Mouse (Mus musculus): ENCODE measurements around the gene Vmn2r38. TPM values are rescaled to one million over a fixed set of nuclear protein-coding genes. Genes with fewer than 3 reads are reported as not detected.

Gene Vmn2r38
- polyA plus RNA-seq (2012; ENCODE audit: low replicate concordance) = not detected in 2 replicates

DNA sequence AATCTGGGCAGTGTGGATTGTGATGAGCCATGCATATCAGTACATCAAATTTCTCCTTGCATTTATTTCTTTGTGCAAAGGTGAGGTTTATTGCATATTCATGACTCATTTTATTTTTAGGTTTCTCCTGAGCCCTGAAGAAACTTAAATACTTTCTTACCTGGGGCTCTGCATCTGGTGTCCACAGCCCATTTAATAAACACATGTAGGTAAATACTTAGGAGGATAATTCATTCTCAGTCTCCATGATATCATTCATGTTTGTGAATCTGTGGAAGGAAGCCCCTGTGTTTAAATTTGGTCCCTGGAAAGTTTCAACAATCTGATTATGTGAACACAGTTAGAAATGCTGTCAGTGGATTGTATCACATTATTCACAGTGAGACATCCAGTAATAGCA is at the start of gene Vmn2r38:
TSS of gene Vmn2r38 (minus strand) at position 101 of the 400 bp plus-strand sequence.

DNA sequence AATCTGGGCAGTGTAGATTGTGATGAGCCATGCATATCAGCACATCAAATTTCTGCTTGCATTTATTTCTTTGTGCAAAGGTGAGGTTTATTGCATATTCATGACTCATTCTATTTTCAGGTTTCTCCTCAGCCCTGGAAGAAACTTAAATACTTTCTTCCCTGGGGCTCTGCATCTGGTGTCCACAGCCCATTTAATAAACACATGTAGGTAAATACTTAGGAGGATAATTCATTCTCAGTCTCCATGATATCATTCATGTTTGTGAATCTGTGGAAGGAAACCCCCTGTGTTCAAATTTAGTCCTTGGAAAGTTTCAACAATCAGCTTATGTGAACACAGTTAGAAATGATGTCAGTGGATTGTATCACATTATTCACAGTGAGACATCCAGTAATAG is 67.0 kb downstream of the Vmn2r38 start, which contains the start of gene Vmn2r39:
TSS of gene Vmn2r39 (minus strand) at position 101 of the 400 bp plus-strand sequence.

Other genes with a start within 250 kb of the Vmn2r38 start
- not detected in 2 replicates for gene Vmn2r40, start 166.4 kb downstream of the Vmn2r38 start, polyA plus RNA-seq (2012; ENCODE audit: low replicate concordance)
- gene Vmn2r39, start 67.1 kb downstream of the Vmn2r38 start, polyA plus RNA-seq (2012; ENCODE audit: low replicate concordance) = not detected in 2 replicates
- gene Vmn2r37, start 125.8 kb upstream of the Vmn2r38 start, polyA plus RNA-seq (2012; ENCODE audit: low replicate concordance) = not detected in 2 replicates